Mouse (Mus musculus) granulocyte monocyte progenitor cell, adult 5-6 weeks (primary cell): ENCODE results near the gene Slc16a11. TPM values are rescaled to one million over a fixed set of nuclear protein-coding genes. Genes with fewer than 3 reads are reported as not detected.

Source experiments
- ATAC-seq: replicated peaks from 2 replicates; pipeline ENCODE4 v1.8.0; 2016; ENCODE audit warnings: mild to moderate bottlenecking, moderate TSS enrichment, inconsistent platforms; ENCODE audit not compliant: poor library complexity, severe bottlenecking
- total RNA-seq, 2 experiments: library from RNA; stranded (forward) in 1 of 2; stranded (reverse) in 1 of 2; fragments of 200-712, 200-1000 nt in 1 of 2; fragments of >200 nt in 1 of 2; fragmentation: Nextera tagmentation in 1 of 2; gene quantifications; 2 replicates each; pipeline ENCODE4 v1.2.3; 2014 to 2017

Slc16a11 gene
- total RNA-seq, 2 experiments from 2014 or later, result not detected

DNA sequence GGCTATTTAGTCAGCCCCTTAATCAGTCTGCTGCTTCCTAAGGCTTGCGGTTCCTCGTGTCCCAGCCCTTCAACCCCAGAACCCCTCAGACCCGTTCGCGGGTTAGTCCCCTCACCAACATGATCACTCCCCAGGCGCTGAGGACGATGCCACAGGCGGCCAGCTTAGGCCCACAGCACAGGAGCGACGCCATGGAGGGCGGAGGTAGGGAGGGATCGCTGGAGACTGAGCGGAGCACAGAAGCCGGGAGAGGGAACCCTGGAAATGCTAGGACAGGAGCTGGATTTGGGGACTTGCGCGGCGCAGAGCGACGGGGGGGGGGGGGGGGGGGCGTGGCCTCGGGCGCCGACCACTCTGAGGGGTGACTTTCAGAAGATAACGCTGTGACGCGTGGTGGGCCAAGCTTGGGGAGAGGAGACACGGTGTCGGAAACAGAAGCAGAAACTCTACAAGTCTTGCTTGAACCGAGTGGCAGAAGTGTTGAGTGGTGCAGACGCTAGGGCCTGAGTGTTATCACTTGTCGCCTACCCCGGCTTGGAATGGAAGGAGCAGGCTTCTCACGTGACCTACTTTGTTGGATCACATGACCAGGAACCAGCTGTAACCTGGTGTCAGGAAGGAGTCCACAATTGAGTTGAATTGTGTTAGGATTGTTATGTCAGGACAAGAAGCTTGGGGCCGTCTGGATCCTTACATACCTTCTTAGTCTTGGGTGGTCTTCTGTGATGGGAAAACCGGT, 27.2 kb downstream of the Slc16a11 start, which contains the start of the genes Gm21988 and Rnasek:
TSS of gene Gm21988 (minus strand) at position 290 of the 739 bp plus-strand sequence.
TSS of gene Rnasek (minus strand) at position 302 of the 739 bp plus-strand sequence.
- ATAC-seq, result peak; percentile 13; the same call in 1 of the 2 replicates

GRCm38 (mm10) chr11:70242591-70242990, 30.0 kb downstream of the Slc16a11 start:
- no peak for ATAC-seq

- peak; percentile 71 for ATAC-seq
These were observed 34.7 kb downstream of the Slc16a11 start for GRCm38 (mm10) chr11:70247136-70247845.

DNA sequence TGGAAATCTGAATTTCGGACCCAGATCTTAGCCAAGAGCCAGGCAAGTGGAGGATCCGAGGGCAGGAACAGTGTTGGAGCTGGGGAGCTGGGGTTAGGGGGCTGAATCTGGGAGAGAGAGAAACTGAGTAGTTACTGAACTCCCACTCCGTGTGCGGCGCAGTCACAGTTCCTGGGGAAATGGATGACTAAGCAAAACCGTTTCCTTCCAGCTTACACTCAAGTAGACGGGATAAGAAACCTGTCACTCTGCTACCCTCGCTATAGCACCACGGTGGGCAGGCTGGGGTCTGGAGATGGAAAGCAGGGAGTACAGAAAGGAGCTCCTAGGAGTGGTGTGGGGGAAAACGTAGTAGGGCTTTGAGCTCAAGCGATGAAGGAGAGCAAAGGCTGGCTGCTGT, 37.6 kb downstream of the Slc16a11 start:
- ATAC-seq, result no peak

DNA sequence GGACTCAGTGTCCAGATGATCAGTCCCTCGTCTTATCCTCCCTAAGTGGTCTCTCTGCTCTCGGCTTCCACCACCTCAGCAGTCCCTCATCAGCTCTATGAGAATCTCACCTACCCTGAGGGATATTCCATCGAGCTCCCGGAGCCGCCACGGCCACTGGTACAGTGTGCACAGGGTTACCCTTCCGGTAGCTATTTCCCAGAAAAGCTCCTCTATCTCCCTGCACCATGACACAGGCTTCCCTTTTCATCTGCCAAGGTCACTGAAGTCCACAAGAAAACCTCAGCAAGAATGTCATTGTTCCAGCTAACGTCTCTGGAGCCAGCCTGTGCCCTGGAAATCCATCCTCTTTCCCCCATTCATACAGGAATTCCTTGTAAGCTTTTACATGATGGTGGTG, 39.3 kb downstream of the Slc16a11 start:
- no peak for ATAC-seq

GRCm38 (mm10) chr11:70254337-70254736, 41.8 kb downstream of the Slc16a11 start:
- peak; percentile 43 for ATAC-seq

DNA sequence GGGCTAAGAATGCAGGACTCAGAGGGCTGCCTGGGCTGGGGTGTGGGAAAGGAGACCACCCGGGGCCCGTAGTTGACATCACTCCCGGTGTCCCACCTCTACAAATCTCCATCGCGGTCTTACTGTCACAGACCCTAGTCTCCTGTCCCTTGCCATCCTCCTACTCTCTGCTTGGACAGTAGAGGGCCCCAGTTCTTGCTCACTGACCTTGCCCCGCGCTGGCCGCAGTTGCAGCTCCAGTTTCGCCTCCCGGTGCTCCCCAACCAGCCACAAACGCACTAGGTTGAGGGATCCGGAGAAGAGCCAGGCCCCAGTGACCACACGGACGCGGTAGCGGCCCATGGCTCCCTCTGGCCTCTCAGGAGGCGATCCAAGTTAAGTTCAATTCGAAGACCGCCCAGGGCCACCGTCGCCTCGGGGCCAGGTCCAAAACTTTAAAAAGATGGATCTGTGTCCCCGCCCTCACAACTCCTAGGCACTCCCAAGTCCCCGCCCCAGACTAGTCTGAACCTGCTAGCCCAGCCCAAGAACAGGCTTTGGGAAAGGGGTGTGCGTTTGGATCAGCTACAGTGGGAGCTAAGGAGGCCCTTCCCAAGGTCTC, 42.5 kb downstream of the Slc16a11 start, which contains the start of gene Alox12:
TSS of gene Alox12 (minus strand) at position 423 of the 601 bp plus-strand sequence.
- ATAC-seq, result peak; percentile 42

GRCm38 (mm10) chr11:70259035-70259434, 46.5 kb downstream of the Slc16a11 start:
- no peak for ATAC-seq

DNA sequence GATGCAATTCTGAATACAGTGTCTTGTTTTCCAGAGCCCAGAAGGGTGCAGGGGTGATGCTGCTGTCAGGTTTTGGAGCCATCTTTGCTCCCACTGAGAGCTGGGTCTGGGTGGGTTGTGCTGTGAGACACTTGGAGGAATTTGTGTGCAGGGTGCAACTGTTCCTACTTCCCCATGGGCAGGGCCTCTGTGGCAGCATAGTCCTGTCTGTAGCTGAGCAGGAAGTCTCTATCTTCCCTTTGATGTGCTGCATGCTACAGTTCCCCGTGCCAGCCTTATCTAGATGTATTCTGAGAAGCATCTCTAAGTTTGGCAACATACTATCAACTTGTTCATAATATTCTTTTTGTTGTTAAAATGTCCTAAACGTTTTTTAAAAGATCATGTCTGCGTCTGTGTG, 52.7 kb downstream of the Slc16a11 start:
- peak; percentile 33 for ATAC-seq

GRCm38 (mm10) chr11:70265819-70266218, 53.3 kb downstream of the Slc16a11 start:
- no peak for ATAC-seq

Other genes with a start within 250 kb of the Slc16a11 start
- not detected in 2 replicates for gene Cldn7, start 248.0 kb upstream of the Slc16a11 start, total RNA-seq (2014; fragmentation: Nextera tagmentation)
- gene Cldn7, start 248.0 kb upstream of the Slc16a11 start, total RNA-seq (2017), result not detected in 2 replicates
- gene Ctdnep1, start 231.6 kb upstream of the Slc16a11 start, total RNA-seq (2014; fragmentation: Nextera tagmentation), result 191 and 254 TPM in 2 replicates
- 19.3 and 23.8 TPM in 2 replicates for gene Ctdnep1, start 231.6 kb upstream of the Slc16a11 start, total RNA-seq (2017)
- gene Elp5, start 230.2 kb upstream of the Slc16a11 start, total RNA-seq (2014; fragmentation: Nextera tagmentation), result 59.4 and 70.0 TPM in 2 replicates
- gene Elp5, start 230.2 kb upstream of the Slc16a11 start, total RNA-seq (2017), result 58.2 and 77.5 TPM in 2 replicates
- 288 and 367 TPM in 2 replicates for gene Gabarap, start 221.6 kb upstream of the Slc16a11 start, total RNA-seq (2014; fragmentation: Nextera tagmentation)
- 239 and 250 TPM in 2 replicates for gene Gabarap, start 221.6 kb upstream of the Slc16a11 start, total RNA-seq (2017)
- 41.7 and 45.8 TPM in 2 replicates for gene Phf23, start 217.0 kb upstream of the Slc16a11 start, total RNA-seq (2014; fragmentation: Nextera tagmentation)
- gene Phf23, start 217.0 kb upstream of the Slc16a11 start, total RNA-seq (2017), result 30.2 and 32.3 TPM in 2 replicates
- 4.6 and 24.5 TPM in 2 replicates for gene Dvl2, start 212.2 kb upstream of the Slc16a11 start, total RNA-seq (2014; fragmentation: Nextera tagmentation)
- gene Dvl2, start 212.2 kb upstream of the Slc16a11 start, total RNA-seq (2017), result 16.1 and 18.0 TPM in 2 replicates
- gene Acadvl, start 197.3 kb upstream of the Slc16a11 start, total RNA-seq (2014; fragmentation: Nextera tagmentation), result 39.7 and 55.8 TPM in 2 replicates
- 40.3 and 42.1 TPM in 2 replicates for gene Acadvl, start 197.3 kb upstream of the Slc16a11 start, total RNA-seq (2017)
- 11.4 and 12.3 TPM in 2 replicates for gene Dlg4, start 195.8 kb upstream of the Slc16a11 start, total RNA-seq (2014; fragmentation: Nextera tagmentation)
- 1.3 and 3.5 TPM in 2 replicates for gene Dlg4, start 195.8 kb upstream of the Slc16a11 start, total RNA-seq (2017)
- not detected in 2 replicates for gene Asgr1, start 158.7 kb upstream of the Slc16a11 start, total RNA-seq (2014; fragmentation: Nextera tagmentation)
- gene Asgr1, start 158.7 kb upstream of the Slc16a11 start, total RNA-seq (2017), result not detected in 2 replicates
- gene Asgr2, start 120.1 kb upstream of the Slc16a11 start, total RNA-seq (2014; fragmentation: Nextera tagmentation), result 3.9 TPM in 1 of 2 replicates, not detected in the other
- not detected in 2 replicates for gene Asgr2, start 120.1 kb upstream of the Slc16a11 start, total RNA-seq (2017)
- gene Mgl2, start 82.4 kb upstream of the Slc16a11 start, total RNA-seq (2014; fragmentation: Nextera tagmentation), result 11.3 and 13.2 TPM in 2 replicates
- gene Mgl2, start 82.4 kb upstream of the Slc16a11 start, total RNA-seq (2017), result 36.5 and 37.9 TPM in 2 replicates
- 6.9 and 11.3 TPM in 2 replicates for gene Clec10a, start 56.6 kb upstream of the Slc16a11 start, total RNA-seq (2014; fragmentation: Nextera tagmentation)
- 9.8 and 13.9 TPM in 2 replicates for gene Clec10a, start 56.6 kb upstream of the Slc16a11 start, total RNA-seq (2017)
- 7.1 and 7.9 TPM in 2 replicates for gene Slc16a13, start 8.3 kb downstream of the Slc16a11 start, total RNA-seq (2014; fragmentation: Nextera tagmentation)
- 9.8 TPM in 2 replicates for gene Slc16a13, start 8.3 kb downstream of the Slc16a11 start, total RNA-seq (2017)
- not detected in 2 replicates for gene Bcl6b, start 17.0 kb downstream of the Slc16a11 start, total RNA-seq (2014; fragmentation: Nextera tagmentation)
- gene Bcl6b, start 17.0 kb downstream of the Slc16a11 start, total RNA-seq (2017), result 0.13 TPM in 1 of 2 replicates, not detected in the other
- gene 0610010K14Rik, start 25.2 kb downstream of the Slc16a11 start, total RNA-seq (2014; fragmentation: Nextera tagmentation), result 78.5 and 112 TPM in 2 replicates
- 36.9 and 44.2 TPM in 2 replicates for gene 0610010K14Rik, start 25.2 kb downstream of the Slc16a11 start, total RNA-seq (2017)
- gene Gm21988, start 27.1 kb downstream of the Slc16a11 start, total RNA-seq (2014; fragmentation: Nextera tagmentation), result 4.7 and 4.8 TPM in 2 replicates
- gene Gm21988, start 27.1 kb downstream of the Slc16a11 start, total RNA-seq (2017), result 0.57 TPM in 1 of 2 replicates, not detected in the other
- gene Rnasek, start 27.1 kb downstream of the Slc16a11 start, total RNA-seq (2014; fragmentation: Nextera tagmentation), result 116 and 161 TPM in 2 replicates
- gene Rnasek, start 27.1 kb downstream of the Slc16a11 start, total RNA-seq (2017), result 31.2 and 31.3 TPM in 2 replicates
- gene Alox12, start 42.6 kb downstream of the Slc16a11 start, total RNA-seq (2014; fragmentation: Nextera tagmentation), result not detected in 2 replicates
- not detected in 2 replicates for gene Alox12, start 42.6 kb downstream of the Slc16a11 start, total RNA-seq (2017)
- not detected in 2 replicates for gene Alox12e, start 109.9 kb downstream of the Slc16a11 start, total RNA-seq (2014; fragmentation: Nextera tagmentation)
- gene Alox12e, start 109.9 kb downstream of the Slc16a11 start, total RNA-seq (2017), result not detected in 2 replicates
- not detected in 2 replicates for gene Alox15, start 139.3 kb downstream of the Slc16a11 start, total RNA-seq (2014; fragmentation: Nextera tagmentation)
- gene Alox15, start 139.3 kb downstream of the Slc16a11 start, total RNA-seq (2017), result 0.62 and 0.82 TPM in 2 replicates
- gene Pelp1, start 197.3 kb downstream of the Slc16a11 start, total RNA-seq (2014; fragmentation: Nextera tagmentation), result 31.6 and 33.0 TPM in 2 replicates
- gene Pelp1, start 197.3 kb downstream of the Slc16a11 start, total RNA-seq (2017), result 9.9 and 12.7 TPM in 2 replicates
- 63.2 and 69.8 TPM in 2 replicates for gene Arrb2, start 219.9 kb downstream of the Slc16a11 start, total RNA-seq (2014; fragmentation: Nextera tagmentation)
- gene Arrb2, start 219.9 kb downstream of the Slc16a11 start, total RNA-seq (2017), result 41.1 and 74.9 TPM in 2 replicates
- gene Med11, start 239.2 kb downstream of the Slc16a11 start, total RNA-seq (2014; fragmentation: Nextera tagmentation), result 19.7 and 28.5 TPM in 2 replicates
- 31.5 and 35.8 TPM in 2 replicates for gene Med11, start 239.2 kb downstream of the Slc16a11 start, total RNA-seq (2017)
- gene Zmynd15, start 246.7 kb downstream of the Slc16a11 start, total RNA-seq (2014; fragmentation: Nextera tagmentation), result not detected in 2 replicates
- not detected in 2 replicates for gene Zmynd15, start 246.7 kb downstream of the Slc16a11 start, total RNA-seq (2017)
- not detected in 2 replicates for gene Cxcl16, start 247.2 kb downstream of the Slc16a11 start, total RNA-seq (2014; fragmentation: Nextera tagmentation)
- 0.22 TPM in 1 of 2 replicates, not detected in the other for gene Cxcl16, start 247.2 kb downstream of the Slc16a11 start, total RNA-seq (2017)